Mouse (Mus musculus) small intestine, adult 2 months (tissue): Measurements from ENCODE around the gene Rims1.

Experiments used
- CTCF ChIP-seq: fragments of 200-500 bp; IDR thresholded peaks from 2 replicates; pipeline ENCODE4 v1.5.1; 2012; ENCODE audit warnings: low read depth, mild to moderate bottlenecking, control low read depth, inconsistent platforms, low read length, moderate library complexity, mixed read lengths; ENCODE audit not compliant: insufficient replicate concordance, insufficient read length; ENCODE audit errors: extremely low read depth
- POLR2A ChIP-seq: fragments of 200-500 bp; IDR thresholded peaks from 2 replicates; pipeline ENCODE4 v1.6.1; 2012; ENCODE audit warnings: low read depth, mild to moderate bottlenecking, control low read depth, inconsistent platforms, low read length, moderate library complexity

GRCm38 (mm10) chr1:22386361-22386760 is 419.4 kb downstream of the Rims1 start:
- TF ChIP-seq POLR2A (no peak), CTCF (no peak)
